Mouse (Mus musculus): ENCODE results near the gene Tle4. TPM values are rescaled to one million over a fixed set of nuclear protein-coding genes. Genes with fewer than 3 reads are reported as not detected.
"Not testable (repeated sequence)": the region's sequence is repeated elsewhere in the genome, so short reads cannot be mapped to it uniquely, and the experiment has no call there.

Tle4 gene
- 16.5 and 20.7 TPM in 2 replicates for polyA plus RNA-seq (2014; fragmentation: Nextera tagmentation; extraction: Ambion mirVana)

DNA sequence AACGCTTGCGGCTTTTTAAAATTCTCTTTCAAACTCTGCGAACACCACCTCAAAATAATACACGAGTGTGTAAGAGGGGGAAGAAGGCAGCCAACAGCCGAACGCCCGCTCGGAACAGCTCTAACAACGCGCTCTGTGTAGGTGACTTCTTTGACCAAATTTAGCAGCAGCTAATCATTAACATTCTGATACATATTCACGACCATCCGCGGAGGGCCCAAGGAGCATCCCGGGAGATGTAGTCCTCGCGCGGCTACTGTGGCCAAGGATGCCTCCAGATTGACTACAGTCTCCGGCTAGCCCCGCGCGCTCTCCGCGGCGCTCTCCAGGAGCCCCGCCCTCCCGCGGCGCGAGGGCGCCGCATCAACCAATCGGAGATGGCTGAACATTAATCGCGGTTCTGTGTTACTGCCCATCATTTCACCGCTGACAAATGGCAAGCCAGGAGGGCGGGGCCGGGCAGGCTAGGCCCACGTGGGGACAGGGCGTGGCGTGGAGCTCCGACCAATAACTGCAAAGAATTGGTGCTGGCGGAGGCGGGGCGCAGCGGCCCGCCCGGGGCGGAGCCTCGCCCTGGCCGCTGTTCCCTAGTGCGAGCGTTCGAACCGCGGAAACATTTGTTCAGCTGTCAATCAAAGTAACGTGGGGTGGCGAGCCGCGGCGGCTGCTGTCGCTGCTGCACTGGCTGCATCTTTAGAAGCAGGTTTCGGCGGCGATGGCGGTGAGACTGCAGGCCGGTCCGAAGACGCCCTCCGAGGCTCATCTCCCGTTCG lies at the start of gene Tle4:
TSS of gene Tle4 (minus strand) at position 135 of the 773 bp plus-strand sequence.
- Histone ChIP-seq H3K36me3 (ENCODE audit: control insufficient read depth, insufficient read depth, low read length) (no peaks in the 10 kb centered on the region), H3K27me3 (ENCODE audit: control insufficient read depth, insufficient read depth, low read length) (no peaks in the 10 kb centered on the region), H3K27ac (ENCODE audit: low read depth, low read length) (peak within 1 kb of the TSS; percentile 95), H3K9me3 (ENCODE audit: control insufficient read depth, low read length) (no peaks in the 10 kb centered on the region), H3K9ac (ENCODE audit: low read depth, low read length) (peak within 1 kb of the TSS; percentile 93), H3K4me3 (ENCODE audit: low read length) (peak within 1 kb of the TSS; percentile 77), H3K4me2 (replicated peaks; ENCODE audit: low read depth, low read length) (peak within 1 kb of the TSS; percentile 71), H3K4me1 (ENCODE audit: control insufficient read depth, insufficient read depth, low read length) (peaks cover 9% of the 10 kb centered on the region; the same call in 1 of the 2 replicates)
- peak; percentile 97 for ATAC-seq (ENCODE audit: low FRiP score, low TSS enrichment)
- WGBS: under 1% methylated on average over 71 of the region's 71 CpGs

- no peaks in the 10 kb centered on the region for H3K9me3 ChIP-seq (ENCODE audit: control insufficient read depth, low read length)
- no peak overlapping the region for H3K4me3 ChIP-seq (ENCODE audit: low read length)
- no peaks in the 10 kb centered on the region for H3K27me3 ChIP-seq (ENCODE audit: control insufficient read depth, insufficient read depth, low read length)
- no peak overlapping the region for H3K9ac ChIP-seq (ENCODE audit: low read depth, low read length)
- 86% methylated on average over 2 of the region's 2 CpGs for WGBS
- H3K27ac ChIP-seq (ENCODE audit: low read depth, low read length): no peak overlapping the region
- no peaks in the 10 kb centered on the region for H3K36me3 ChIP-seq (ENCODE audit: control insufficient read depth, insufficient read depth, low read length)
- no peak for ATAC-seq (ENCODE audit: low FRiP score, low TSS enrichment)
- no peaks in the 10 kb centered on the region for H3K4me1 ChIP-seq (ENCODE audit: control insufficient read depth, insufficient read depth, low read length)
- H3K4me2 ChIP-seq (replicated peaks; ENCODE audit: low read depth, low read length): no peak overlapping the region
Measured at GRCm38 (mm10) chr19:14645666-14646065, 47.8 kb upstream of the Tle4 start.

GRCm38 (mm10) chr19:14644756-14645155 lies 46.9 kb upstream of the Tle4 start:
- no peaks in the 10 kb centered on the region for H3K36me3 ChIP-seq (ENCODE audit: control insufficient read depth, insufficient read depth, low read length)
- no peaks in the 10 kb centered on the region for H3K27me3 ChIP-seq (ENCODE audit: control insufficient read depth, insufficient read depth, low read length)
- H3K4me2 ChIP-seq (replicated peaks; ENCODE audit: low read depth, low read length): no peak overlapping the region
- WGBS: 85% methylated on average over 3 of the region's 3 CpGs
- H3K9me3 ChIP-seq (ENCODE audit: control insufficient read depth, low read length): no peaks in the 10 kb centered on the region
- H3K4me1 ChIP-seq (ENCODE audit: control insufficient read depth, insufficient read depth, low read length): no peaks in the 10 kb centered on the region
- ATAC-seq (ENCODE audit: low FRiP score, low TSS enrichment): no peak
- H3K27ac ChIP-seq (ENCODE audit: low read depth, low read length): no peak overlapping the region
- no peak overlapping the region for H3K9ac ChIP-seq (ENCODE audit: low read depth, low read length)
- H3K4me3 ChIP-seq (ENCODE audit: low read length): no peak overlapping the region

DNA sequence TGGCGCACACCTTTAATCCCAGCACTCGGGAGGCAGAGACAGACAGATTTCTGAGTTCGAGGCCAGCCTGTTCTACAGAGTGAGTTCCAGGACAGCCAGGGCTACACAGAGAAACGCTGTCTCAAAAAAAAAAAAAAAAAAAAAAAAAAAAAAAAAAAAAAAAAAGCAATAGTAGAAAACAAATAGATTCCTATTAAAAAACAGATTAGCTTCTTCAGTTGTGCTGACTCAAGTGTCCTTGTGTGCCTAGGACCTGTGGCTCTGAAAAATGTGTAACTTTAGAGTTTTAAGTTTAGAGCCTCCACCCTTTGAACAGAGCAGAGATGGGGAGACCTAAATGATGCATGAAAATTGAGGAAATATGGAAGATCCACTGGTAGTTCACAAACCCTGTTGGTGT lies 45.2 kb upstream of the Tle4 start:
- WGBS: 91% methylated on average over 4 of the region's 4 CpGs
- H3K4me2 ChIP-seq (replicated peaks; ENCODE audit: low read depth, low read length); H3K27ac ChIP-seq (ENCODE audit: low read depth, low read length); H3K27me3 ChIP-seq (ENCODE audit: control insufficient read depth, insufficient read depth, low read length); ATAC-seq (ENCODE audit: low FRiP score, low TSS enrichment); H3K4me1 ChIP-seq (ENCODE audit: control insufficient read depth, insufficient read depth, low read length); H3K9ac ChIP-seq (ENCODE audit: low read depth, low read length); H3K36me3 ChIP-seq (ENCODE audit: control insufficient read depth, insufficient read depth, low read length); H3K4me3 ChIP-seq (ENCODE audit: low read length); H3K9me3 ChIP-seq (ENCODE audit: control insufficient read depth, low read length): not testable (repeated sequence)

- WGBS: 88% methylated on average over 10 of the region's 10 CpGs
- H3K27ac ChIP-seq (ENCODE audit: low read depth, low read length): no peak overlapping the region
Measured at GRCm38 (mm10) chr19:14642663-14643062, 44.8 kb upstream of the Tle4 start.

GRCm38 (mm10) chr19:14635213-14635928 lies 37.5 kb upstream of the Tle4 start:
- Histone ChIP-seq H3K36me3 (ENCODE audit: control insufficient read depth, insufficient read depth, low read length) (no peaks in the 10 kb centered on the region), H3K4me2 (replicated peaks; ENCODE audit: low read depth, low read length) (no peak overlapping the region; the same call in 1 of the 2 replicates), H3K27ac (ENCODE audit: low read depth, low read length) (no peak overlapping the region), H3K4me3 (ENCODE audit: low read length) (no peak overlapping the region), H3K9ac (ENCODE audit: low read depth, low read length) (no peak overlapping the region), H3K9me3 (ENCODE audit: control insufficient read depth, low read length) (no peaks in the 10 kb centered on the region; the same call in 1 of the 2 replicates), H3K4me1 (ENCODE audit: control insufficient read depth, insufficient read depth, low read length) (no peaks in the 10 kb centered on the region), H3K27me3 (ENCODE audit: control insufficient read depth, insufficient read depth, low read length) (no peaks in the 10 kb centered on the region)
- 37% methylated on average over 10 of the region's 10 CpGs for WGBS
- ATAC-seq (ENCODE audit: low FRiP score, low TSS enrichment): no peak

More at GRCm38 (mm10) chr19:14642663-14643062, 44.8 kb upstream of the Tle4 start:
- Histone ChIP-seq H3K9me3 (ENCODE audit: control insufficient read depth, low read length) (no peaks in the 10 kb centered on the region), H3K36me3 (ENCODE audit: control insufficient read depth, insufficient read depth, low read length) (no peaks in the 10 kb centered on the region), H3K4me1 (ENCODE audit: control insufficient read depth, insufficient read depth, low read length) (no peaks in the 10 kb centered on the region), H3K4me2 (replicated peaks; ENCODE audit: low read depth, low read length) (no peak overlapping the region), H3K27me3 (ENCODE audit: control insufficient read depth, insufficient read depth, low read length) (no peaks in the 10 kb centered on the region), H3K4me3 (ENCODE audit: low read length) (no peak overlapping the region), H3K9ac (ENCODE audit: low read depth, low read length) (no peak overlapping the region)
- ATAC-seq (ENCODE audit: low FRiP score, low TSS enrichment): no peak

- H3K36me3 ChIP-seq (ENCODE audit: control insufficient read depth, insufficient read depth, low read length): no peaks in the 10 kb centered on the region
- H3K4me2 ChIP-seq (replicated peaks; ENCODE audit: low read depth, low read length): no peak overlapping the region
- no peak overlapping the region for H3K27ac ChIP-seq (ENCODE audit: low read depth, low read length)
- no peaks in the 10 kb centered on the region for H3K27me3 ChIP-seq (ENCODE audit: control insufficient read depth, insufficient read depth, low read length)
- WGBS: 82% methylated on average over 4 of the region's 4 CpGs
- H3K4me3 ChIP-seq (ENCODE audit: low read length): no peak overlapping the region
- no peaks in the 10 kb centered on the region for H3K4me1 ChIP-seq (ENCODE audit: control insufficient read depth, insufficient read depth, low read length)
- H3K9me3 ChIP-seq (ENCODE audit: control insufficient read depth, low read length): no peaks in the 10 kb centered on the region
- no peak overlapping the region for H3K9ac ChIP-seq (ENCODE audit: low read depth, low read length)
- no peak for ATAC-seq (ENCODE audit: low FRiP score, low TSS enrichment)
Measured at GRCm38 (mm10) chr19:14623355-14623754, 25.5 kb upstream of the Tle4 start.

DNA sequence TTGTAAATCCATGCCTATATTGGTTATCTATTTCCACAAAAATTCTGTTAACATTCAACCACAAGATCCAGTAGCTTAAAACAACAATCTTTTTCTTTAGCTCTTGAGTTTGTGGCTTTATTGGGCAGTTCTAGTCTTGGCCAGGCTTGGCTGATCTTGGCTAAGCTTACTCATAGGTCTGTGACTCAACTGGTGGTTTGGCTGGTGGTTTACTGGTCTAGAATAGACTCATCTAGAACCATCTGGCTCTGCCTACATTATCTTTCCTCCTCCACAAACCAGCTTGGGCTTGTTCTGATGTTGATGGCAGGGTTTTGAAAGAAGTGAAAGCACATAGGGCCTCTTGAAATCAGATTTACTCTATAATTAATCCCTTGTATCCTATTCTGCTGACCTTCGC lies 22.7 kb upstream of the Tle4 start:
- ATAC-seq (ENCODE audit: low FRiP score, low TSS enrichment): no peak
- Histone ChIP-seq H3K4me1 (ENCODE audit: control insufficient read depth, insufficient read depth, low read length) (no peaks in the 10 kb centered on the region), H3K9me3 (ENCODE audit: control insufficient read depth, low read length) (no peaks in the 10 kb centered on the region), H3K27me3 (ENCODE audit: control insufficient read depth, insufficient read depth, low read length) (no peaks in the 10 kb centered on the region), H3K36me3 (ENCODE audit: control insufficient read depth, insufficient read depth, low read length) (no peaks in the 10 kb centered on the region), H3K27ac (ENCODE audit: low read depth, low read length) (no peak overlapping the region), H3K4me2 (replicated peaks; ENCODE audit: low read depth, low read length) (no peak overlapping the region), H3K9ac (ENCODE audit: low read depth, low read length) (no peak overlapping the region), H3K4me3 (ENCODE audit: low read length) (no peak overlapping the region)
- WGBS: 95% methylated on average over 1 of the region's 1 CpGs

DNA sequence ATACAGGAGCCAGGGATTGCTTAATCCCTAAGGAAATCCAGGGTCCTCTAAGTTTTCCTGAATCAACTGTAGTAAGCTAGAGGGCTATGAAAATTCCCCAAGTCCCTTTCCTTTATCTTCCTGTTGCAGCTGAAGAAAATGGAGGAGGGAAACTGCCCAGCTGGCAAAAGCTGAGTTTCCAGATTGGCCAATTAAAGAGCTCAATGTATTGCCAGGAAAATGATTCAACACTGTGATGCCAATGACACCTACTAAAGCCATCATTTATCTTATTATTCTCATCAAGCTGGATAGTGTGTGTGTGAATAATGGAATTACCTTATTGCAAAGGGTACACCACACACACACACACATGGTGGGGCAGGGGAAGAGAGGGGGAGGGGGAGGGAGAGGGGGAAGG lies 22.0 kb upstream of the Tle4 start:
- Histone ChIP-seq H3K9ac (ENCODE audit: low read depth, low read length) (no peak overlapping the region), H3K9me3 (ENCODE audit: control insufficient read depth, low read length) (no peaks in the 10 kb centered on the region), H3K36me3 (ENCODE audit: control insufficient read depth, insufficient read depth, low read length) (no peaks in the 10 kb centered on the region), H3K27me3 (ENCODE audit: control insufficient read depth, insufficient read depth, low read length) (no peaks in the 10 kb centered on the region), H3K4me3 (ENCODE audit: low read length) (no peak overlapping the region), H3K4me1 (ENCODE audit: control insufficient read depth, insufficient read depth, low read length) (no peaks in the 10 kb centered on the region), H3K27ac (ENCODE audit: low read depth, low read length) (no peak overlapping the region), H3K4me2 (replicated peaks; ENCODE audit: low read depth, low read length) (no peak overlapping the region)
- no peak for ATAC-seq (ENCODE audit: low FRiP score, low TSS enrichment)

Data from kidney, embryonic 14.5 days (tissue).